Mouse (Mus musculus) adrenal gland, postnatal 14 days (tissue): ENCODE results near the gene Pls1. TPM values are rescaled to one million over a fixed set of nuclear protein-coding genes. Genes with fewer than 3 reads are reported as not detected.

Source experiments
- DNase-seq: peaks from one replicate; pipeline ENCODE4 v3.0.0; 2021; ENCODE audit warnings: mixed read lengths
- total RNA-seq: library from RNA; stranded (reverse); gene quantifications from 2 replicates; pipeline ENCODE4 v1.2.3, GENCODE M21; 2021

Pls1 gene
- total RNA-seq, 1 experiment from 2014 or later: 6.1 TPM

DNA sequence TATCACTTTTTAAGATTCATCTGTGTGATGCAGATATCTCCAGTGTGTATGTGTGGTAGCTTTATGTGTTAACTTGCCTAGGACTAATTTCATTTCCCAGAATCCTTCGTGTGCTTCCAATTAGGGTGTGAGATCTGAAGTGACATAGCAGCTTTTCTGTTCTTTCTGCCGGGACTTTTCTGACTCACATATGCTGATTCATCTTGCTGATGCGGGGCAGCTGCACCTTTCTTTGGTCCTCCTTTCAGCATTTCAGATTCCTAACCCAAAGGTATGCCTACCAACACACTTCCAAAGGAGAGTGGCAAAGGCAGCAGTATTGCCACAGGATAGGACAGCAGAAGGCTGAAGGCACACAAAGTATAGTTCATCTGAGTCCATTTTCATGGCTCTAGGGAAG is 141.0 kb downstream of the Pls1 start:
- DNase-seq: no peak

Other genes with a start within 250 kb of the Pls1 start
- gene Pcolce2, start 207.7 kb downstream of the Pls1 start, total RNA-seq: 3.4 and 5.0 TPM in 2 replicates
- 4.3 and 5.5 TPM in 2 replicates for gene Trpc1, start 94.9 kb downstream of the Pls1 start, total RNA-seq
- gene Atr, start 12.3 kb upstream of the Pls1 start, total RNA-seq: 13.6 and 17.5 TPM in 2 replicates
- 22.3 and 24.7 TPM in 2 replicates for gene Xrn1, start 109.4 kb upstream of the Pls1 start, total RNA-seq